Mouse (Mus musculus) kidney, postnatal 10 days (tissue): Measurements from ENCODE around the gene Itfg1.
A peak's percentile ranks its signal among the peaks of the same experiment; 100 is the strongest.
"Not testable (repeated sequence)": the region's sequence is repeated elsewhere in the genome, so short reads cannot be mapped to it uniquely, and the experiment has no call there.

Experiments
- DNase-seq: peaks from one replicate; pipeline ENCODE4 v3.0.0; 2021; ENCODE audit warnings: mixed read lengths

The Itfg1 gene

DNA sequence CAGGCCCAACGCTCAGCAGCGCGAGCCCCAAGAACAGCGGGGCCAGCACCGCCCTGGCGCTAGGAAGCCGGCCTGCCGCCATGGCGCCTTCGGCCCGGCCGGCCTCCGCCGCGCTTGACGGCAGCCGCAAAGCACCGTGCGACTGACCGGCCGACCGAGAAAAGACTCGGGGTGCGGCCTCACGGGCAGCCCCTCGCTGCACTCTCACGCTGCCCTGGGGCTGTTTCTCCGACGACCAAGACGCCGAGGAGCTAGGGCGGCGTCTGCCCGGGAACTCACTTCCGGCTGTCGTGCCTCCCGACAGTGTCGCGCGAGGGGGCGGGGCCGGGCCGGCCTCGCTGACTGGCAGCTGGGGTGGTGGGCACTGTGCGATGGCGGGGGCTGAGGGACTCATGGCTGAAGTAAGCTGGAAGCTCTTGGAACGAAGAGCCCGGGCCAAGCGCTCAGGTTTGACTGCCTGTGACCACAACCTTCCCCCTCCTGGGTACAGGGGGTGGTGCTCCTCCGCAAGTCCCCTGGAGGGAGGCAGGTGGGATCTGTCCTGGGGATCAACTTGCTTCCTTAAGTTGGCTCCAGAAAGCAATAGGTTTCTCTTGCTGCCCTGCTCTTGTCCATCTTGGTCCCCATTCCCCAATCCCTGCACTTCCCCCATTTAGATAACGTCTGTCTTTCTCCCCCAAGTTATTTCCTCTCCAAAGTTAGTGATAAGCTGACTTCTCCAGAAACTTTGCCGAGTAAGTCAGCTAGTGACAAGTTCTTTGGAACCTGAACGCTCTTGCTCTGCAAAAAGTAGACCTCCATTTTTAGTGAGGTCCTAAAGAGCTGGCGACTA, at the start of gene Itfg1, which contains the start of gene Phkb:
TSS of gene Itfg1 (minus strand) at position 265 of the 832 bp plus-strand sequence.
TSS of gene Phkb (plus strand) at position 303 of the 832 bp plus-strand sequence.
- DNase-seq = peak; percentile 95

GRCm38 (mm10) chr8:85884811-85885210, 44.1 kb upstream of the Itfg1 start:
- DNase-seq = no peak

DNA sequence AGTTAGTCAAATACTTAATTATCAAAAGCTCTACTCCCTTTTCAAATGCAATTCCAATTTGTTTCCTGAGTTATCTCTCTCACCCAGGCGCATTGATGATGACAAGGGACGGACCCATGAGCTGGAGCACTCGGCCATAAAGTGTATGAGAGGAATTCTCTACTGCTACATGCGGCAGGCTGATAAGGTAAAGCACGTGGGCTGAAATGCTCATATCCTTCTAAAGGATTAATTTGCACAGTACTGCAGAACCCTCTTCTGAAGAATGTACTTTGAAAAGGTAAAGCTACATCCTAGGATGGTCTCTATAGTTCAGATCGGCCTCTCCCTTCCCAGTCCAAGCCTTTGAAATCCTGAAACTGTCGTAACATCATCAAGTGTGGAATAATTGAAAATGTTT, 38.9 kb upstream of the Itfg1 start:
- DNase-seq = no peak

DNA sequence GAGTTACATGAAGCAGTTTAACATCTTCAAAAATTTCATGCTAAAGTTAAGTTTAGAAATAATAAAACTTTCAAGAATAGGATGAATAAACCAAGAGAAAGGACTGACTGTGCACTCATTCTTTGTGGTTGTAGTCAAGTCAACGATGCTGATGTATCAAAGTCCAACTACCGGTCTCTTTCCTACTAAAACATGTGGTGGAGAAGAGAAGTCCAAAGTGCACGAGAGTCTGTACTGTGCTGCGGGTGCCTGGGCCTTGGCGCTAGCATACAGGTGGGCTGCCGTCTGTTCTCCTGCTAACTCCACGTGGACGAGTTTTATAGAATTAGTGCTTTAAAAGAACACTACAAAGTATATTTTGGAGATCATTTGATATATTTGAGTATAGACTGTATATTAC, 37.3 kb upstream of the Itfg1 start:
- DNase-seq = no peak

GRCm38 (mm10) chr8:85871660-85872059, 30.9 kb upstream of the Itfg1 start:
- peak; percentile 52 for DNase-seq

DNA sequence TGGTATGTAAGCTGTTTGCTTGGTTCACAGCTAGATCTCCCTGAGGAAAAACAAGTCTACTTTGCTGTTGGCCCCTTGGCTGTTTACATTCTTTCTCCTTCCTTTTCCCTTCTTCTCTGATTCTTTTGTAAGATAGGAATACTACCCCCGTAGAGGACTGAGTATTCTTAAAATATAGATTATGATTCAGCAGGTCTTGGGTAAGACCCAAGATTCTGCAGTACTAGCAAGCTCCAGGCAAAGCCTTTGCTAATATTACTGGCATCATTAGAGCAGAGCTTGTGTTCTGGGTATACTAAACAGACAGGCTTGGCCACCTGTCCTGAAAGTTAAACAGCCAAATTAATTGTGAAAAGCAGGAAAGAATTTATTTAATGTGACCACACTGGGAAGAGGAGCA, 21.7 kb upstream of the Itfg1 start:
- no peak for DNase-seq

DNA sequence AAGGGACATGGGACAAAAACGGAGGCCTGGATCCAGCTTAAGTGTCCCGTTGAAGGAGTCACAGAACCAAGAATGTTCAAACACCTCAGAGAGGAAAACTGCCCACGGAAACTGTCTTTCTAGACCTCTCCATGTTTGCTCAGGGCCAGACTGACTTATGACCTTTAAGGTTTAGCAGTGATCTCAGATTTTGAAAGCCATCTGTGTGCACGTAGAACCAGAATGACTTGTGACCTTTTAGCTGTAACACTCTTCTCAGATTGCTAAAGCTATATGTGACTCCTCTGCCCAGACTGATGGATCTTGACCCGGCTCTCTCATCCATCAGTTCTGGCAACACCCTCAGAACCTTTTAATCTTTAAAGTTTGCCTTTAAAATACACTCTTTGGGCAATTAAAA, 19.9 kb upstream of the Itfg1 start:
- no peak for DNase-seq

- DNase-seq = not testable (repeated sequence)
Measured at GRCm38 (mm10) chr8:85857227-85857896, 16.6 kb upstream of the Itfg1 start.

DNA sequence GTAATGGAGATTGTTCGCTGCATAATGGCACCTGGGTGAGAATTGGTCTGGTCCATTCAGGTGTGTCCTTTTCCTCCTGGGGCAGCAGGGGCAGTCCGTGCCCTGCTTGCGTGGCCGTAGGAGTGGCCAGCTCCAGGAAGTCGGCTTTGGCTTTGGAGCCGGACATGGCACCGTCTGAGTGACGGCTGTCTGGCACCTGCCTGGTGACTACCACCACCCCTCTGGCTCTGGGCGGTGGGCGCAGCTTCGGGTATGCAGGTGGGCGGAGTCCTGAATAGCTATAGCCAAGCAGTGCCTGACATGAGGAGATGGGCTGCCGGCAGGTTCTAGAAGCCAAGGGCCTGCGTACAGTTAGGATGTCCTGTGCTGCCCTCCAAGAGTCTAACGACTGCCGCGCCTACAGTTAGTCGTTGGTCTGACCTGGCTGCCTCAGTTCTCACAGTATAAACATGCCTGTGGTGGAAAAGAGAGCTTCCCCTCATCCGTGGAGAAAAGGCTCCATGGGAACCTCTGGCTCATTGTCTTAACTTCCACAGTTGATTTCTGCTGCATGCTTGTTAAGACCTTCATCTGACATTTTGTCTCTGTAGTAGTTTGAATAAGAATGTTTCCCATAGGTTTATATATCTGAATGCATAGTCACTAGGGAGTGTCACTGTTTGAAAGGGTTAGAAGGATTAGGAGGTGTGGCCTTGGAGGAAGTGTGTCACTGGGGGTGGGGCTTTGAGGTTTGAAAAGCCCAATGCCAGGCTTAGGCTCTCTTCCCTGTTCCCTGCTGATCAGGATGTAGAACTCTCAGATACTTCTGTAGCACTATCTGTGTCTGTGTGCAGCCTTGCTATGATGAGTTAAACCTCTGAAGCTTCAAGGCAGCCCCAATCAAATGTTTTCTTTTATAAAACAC, 13.8 kb upstream of the Itfg1 start:
- no peak for DNase-seq

DNA sequence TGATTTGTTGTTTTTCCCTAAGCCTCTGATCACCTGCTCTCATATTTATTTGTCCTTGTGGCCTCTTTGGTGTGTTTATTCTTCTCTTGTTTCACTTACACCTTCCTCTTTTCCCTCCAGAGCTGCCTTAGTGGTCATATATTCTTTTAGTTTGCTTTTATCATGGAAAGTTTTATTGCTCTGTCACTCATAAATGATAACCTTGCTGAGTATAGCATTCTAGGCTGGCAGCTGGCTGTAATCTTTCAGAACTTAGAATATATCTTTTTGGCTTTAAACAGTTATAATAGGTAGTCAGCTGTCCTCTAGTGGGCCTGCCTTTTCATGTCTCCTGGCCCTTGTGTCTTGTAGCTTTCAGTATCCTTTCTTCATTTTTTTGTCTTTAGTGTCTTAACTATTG, 5.2 kb upstream of the Itfg1 start:
- DNase-seq = no peak

DNA sequence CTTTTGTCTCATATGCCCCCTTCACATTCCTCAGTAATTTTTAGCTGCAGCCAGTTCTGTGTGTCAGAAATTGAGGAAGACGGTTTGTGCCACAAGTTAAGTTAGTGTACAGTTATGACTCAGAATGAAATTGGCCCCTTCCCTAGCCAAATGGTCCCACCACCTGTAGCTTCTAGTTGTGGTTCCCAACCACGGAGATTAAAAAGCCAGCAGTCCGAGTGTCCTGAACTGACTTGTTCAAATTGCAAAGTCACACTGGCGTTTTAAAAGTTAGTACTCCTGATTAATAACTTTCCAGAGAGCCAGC, 721 bp upstream of the Itfg1 start:
- DNase-seq = no peak

DNA sequence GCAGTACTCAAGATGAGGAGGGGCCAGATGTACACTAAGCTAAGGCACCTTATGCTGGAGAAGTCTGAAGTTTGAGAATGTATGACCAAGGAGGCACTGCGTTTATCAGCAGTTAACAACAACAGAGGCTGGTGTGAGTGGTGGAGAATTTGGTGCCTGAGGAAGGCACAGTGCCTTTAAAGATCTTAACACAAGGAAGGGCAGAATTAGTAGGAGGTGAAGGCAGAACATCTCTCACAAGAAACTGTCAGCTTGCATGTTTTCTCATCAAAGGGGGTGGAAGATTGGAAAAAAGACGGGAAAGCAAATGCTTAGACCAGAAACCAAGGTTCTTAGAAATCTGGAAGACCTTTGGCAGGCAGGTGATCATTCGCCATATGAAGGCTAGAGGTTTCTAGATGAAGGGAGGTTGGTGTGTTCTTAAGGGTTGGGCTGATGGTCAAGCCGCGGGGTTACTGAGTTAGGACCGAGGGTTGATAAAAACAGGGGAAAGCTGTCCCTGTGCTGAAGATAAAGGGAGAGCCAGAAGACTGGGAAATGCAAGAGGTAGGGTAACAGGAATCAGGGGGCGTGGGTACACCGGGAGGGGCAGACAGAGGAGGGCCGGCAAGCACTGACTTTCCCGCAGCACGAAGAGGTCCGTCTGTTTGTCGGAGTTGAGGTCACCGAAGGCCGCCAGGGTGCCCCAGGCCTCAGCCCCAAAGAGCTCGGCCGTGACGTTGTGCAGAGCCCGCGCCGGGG, 635 bp downstream of the Itfg1 start:
- DNase-seq = no peak

GRCm38 (mm10) chr8:85813621-85814020, 27.1 kb downstream of the Itfg1 start:
- no peak for DNase-seq

DNA sequence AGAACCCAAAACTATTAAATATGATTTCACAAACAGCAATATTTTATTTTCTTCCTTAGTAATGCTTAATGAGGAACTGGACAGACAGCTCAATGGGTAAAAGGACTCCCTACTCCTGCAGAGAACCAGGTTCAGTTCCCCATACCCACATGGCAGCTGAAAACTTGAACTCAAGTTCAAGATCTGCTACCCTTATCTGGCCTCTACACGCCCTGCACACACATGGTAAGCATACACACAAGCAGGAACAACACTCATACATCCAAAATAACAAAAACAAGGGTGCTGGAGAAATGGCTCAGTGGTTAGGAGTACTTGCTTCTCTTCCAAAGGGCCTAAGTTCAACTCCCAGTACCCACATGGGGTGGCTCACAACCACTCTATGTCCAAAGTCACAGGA, 39.3 kb downstream of the Itfg1 start:
- DNase-seq = no peak

DNA sequence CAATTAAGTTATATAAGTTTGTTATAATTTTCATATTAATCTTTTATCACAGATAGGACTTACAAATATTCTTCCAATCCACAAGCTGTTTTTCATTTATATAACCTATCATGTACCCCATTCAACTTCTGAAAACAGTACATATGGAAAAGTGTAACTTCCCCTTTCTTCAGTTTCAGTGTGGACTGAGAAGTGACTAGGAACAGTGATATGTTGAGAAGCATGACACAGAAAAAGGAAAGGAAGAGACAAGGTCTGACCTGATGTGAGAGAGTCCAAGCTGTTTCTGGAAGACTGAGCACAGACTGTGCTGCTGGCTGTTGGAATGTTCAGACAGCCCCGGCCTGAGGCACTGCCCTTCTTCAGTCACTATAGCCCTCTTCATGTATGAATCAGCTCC, 40.6 kb downstream of the Itfg1 start:
- no peak for DNase-seq

- DNase-seq = not testable (repeated sequence)
Measured at GRCm38 (mm10) chr8:85796392-85796791, 44.3 kb downstream of the Itfg1 start.

- no peak for DNase-seq
Measured at GRCm38 (mm10) chr8:85788341-85788740, 52.4 kb downstream of the Itfg1 start.

- no peak for DNase-seq
Measured at GRCm38 (mm10) chr8:85787909-85788308, 52.8 kb downstream of the Itfg1 start.

GRCm38 (mm10) chr8:85785506-85785905, 55.2 kb downstream of the Itfg1 start:
- DNase-seq = no peak

DNA sequence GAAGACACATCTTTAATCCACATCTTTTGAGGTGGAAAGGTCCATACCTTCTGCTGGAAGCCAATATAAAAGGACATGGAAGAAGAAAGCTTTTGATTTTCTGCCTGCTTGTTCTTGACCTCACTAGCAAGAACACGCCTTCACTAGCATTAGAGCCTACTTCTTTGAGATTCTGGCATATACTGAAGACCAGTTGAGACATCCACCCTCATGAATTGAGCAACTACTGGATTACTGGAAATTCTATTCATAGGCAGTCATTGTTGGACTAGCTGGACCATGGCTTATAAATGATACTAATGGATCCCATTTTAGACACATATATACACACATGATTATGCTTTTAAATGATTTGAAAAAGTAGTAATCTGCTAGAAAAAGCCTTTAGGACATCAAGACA, 56.9 kb downstream of the Itfg1 start:
- no peak for DNase-seq

DNA sequence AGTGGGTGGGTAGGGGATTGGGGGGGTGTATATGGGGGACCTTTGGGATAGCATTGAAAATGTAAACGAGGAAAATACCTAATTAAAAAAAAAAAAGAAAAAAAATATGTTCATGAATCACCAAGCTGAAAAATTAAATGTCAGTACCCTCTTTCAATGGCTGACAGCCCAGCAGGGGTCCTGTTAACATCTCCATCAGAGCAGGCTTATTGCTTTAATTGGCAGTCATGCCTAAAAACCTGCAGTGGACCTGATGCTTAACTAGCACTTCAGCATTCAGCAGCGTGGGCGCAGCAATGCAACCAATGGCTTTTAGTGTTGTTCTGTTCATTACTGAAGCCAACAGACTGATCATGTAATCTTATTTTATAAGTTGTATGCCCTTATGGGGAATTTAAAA, 60.6 kb downstream of the Itfg1 start:
- DNase-seq = no peak

DNA sequence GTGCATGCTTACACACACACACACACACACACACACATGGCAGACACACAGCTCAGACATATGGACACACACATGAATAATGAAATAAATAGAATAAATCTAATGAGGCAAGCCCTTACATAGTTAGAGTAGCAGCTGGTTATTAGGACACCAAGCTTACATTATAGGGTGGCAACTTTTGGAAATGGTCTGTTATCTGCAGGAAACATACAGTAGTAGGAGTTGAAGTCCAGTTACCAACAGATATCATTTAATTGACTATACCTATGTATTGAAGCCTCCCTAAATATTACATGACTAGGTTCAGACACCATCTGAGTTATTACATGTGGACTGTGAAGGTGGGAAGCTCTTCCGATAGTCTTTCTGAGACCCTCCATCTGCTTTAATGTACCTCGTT, 95.7 kb downstream of the Itfg1 start:
- DNase-seq = no peak

DNA sequence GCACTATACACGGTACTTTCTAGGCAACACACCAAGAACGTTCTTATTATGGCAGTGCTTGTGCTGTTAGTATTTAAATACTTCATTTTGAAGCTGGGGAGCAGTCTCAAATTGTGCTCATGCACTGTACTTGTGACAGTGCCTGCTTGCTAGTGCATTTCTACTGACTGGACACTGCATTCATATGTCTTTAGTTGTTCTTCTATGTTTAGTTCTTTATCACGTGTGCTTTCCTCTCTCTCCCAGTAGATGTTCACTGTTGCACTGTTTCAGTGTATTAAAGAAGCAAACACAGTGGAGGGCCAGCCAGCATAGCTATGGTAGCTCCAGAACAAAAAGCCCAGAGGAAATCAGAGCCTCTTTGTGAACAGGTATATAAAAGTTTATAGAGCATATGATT, 110.2 kb downstream of the Itfg1 start:
- no peak for DNase-seq
